Mouse (Mus musculus) urinary bladder, postnatal 4 days (tissue): ENCODE results near the gene H1foo.

Experiments
- DNase-seq, 2 experiments: peaks; one replicate each; pipeline ENCODE4 v3.0.0; 2021 to 2022; ENCODE audit warnings: low spot score in 2 of 2

H1foo gene

GRCm38 (mm10) chr6:115985622-115986021 lies 40.9 kb downstream of the H1foo start:
- no peak for DNase-seq

GRCm38 (mm10) chr6:115986472-115987095 lies 41.8 kb downstream of the H1foo start:
- no peak for DNase-seq

- no peak for DNase-seq
Observed at GRCm38 (mm10) chr6:115987096-115987747, 42.5 kb downstream of the H1foo start.

GRCm38 (mm10) chr6:115989032-115989431 lies 44.3 kb downstream of the H1foo start:
- DNase-seq: no peak

GRCm38 (mm10) chr6:115989607-115990006 lies 44.9 kb downstream of the H1foo start:
- no peak for DNase-seq

- DNase-seq: no peak
Observed at GRCm38 (mm10) chr6:115990056-115990455, 45.3 kb downstream of the H1foo start.

GRCm38 (mm10) chr6:115990479-115990878 lies 45.7 kb downstream of the H1foo start:
- DNase-seq: no peak

- DNase-seq: no peak
Observed at GRCm38 (mm10) chr6:115991108-115991880, 46.6 kb downstream of the H1foo start.

GRCm38 (mm10) chr6:115991881-115992620 lies 47.3 kb downstream of the H1foo start:
- DNase-seq: no peak

GRCm38 (mm10) chr6:115992981-115993380 lies 48.2 kb downstream of the H1foo start:
- DNase-seq: no peak

GRCm38 (mm10) chr6:115993463-115994145 lies 48.9 kb downstream of the H1foo start:
- DNase-seq: no peak

- DNase-seq: peak in 1 of 2 experiments; percentile 45
Observed at GRCm38 (mm10) chr6:115994146-115994876, 49.6 kb downstream of the H1foo start.

GRCm38 (mm10) chr6:115994877-115995520 lies 50.3 kb downstream of the H1foo start, which contains the start of gene Plxnd1:
Gene Plxnd1, minus strand, starts transcription at chr6:115995005.
- peak; percentile 92 to 93 for DNase-seq

GRCm38 (mm10) chr6:115995531-115995941 lies 50.8 kb downstream of the H1foo start:
- DNase-seq: no peak

- no peak for DNase-seq
Observed at GRCm38 (mm10) chr6:115996171-115996851, 51.6 kb downstream of the H1foo start.

GRCm38 (mm10) chr6:115997726-115998311 lies 53.1 kb downstream of the H1foo start:
- DNase-seq: no peak

- DNase-seq: no peak
Observed at GRCm38 (mm10) chr6:115998758-115999157, 54.0 kb downstream of the H1foo start.

- no peak for DNase-seq
Observed at GRCm38 (mm10) chr6:115999227-115999626, 54.5 kb downstream of the H1foo start.
